Mouse (Mus musculus): ENCODE data around the gene Rubcn. TPM values are rescaled to one million over a fixed set of nuclear protein-coding genes. Genes with fewer than 3 reads are reported as not detected.
"Not testable (repeated sequence)": the region's sequence is repeated elsewhere in the genome, so short reads cannot be mapped to it uniquely, and the experiment has no call there.

Rubcn gene
- total RNA-seq (2017), result 112 and 120 TPM in 2 replicates

GRCm38 (mm10) chr16:32877343-32878156 is at the start of gene Rubcn, which contains the start of gene Fyttd1:
Gene Rubcn (minus strand): TSS chr16:32877766.
Gene Fyttd1 (plus strand): TSS chr16:32877500.
- peak; percentile 88 for ATAC-seq (ENCODE audit: extremely low read depth, insufficient number of reproducible peaks, low FRiP score, poor library complexity, severe bottlenecking)

GRCm38 (mm10) chr16:32927044-32927443 is 49.5 kb upstream of the Rubcn start:
- no peak for ATAC-seq (ENCODE audit: extremely low read depth, insufficient number of reproducible peaks, low FRiP score, poor library complexity, severe bottlenecking)

DNA sequence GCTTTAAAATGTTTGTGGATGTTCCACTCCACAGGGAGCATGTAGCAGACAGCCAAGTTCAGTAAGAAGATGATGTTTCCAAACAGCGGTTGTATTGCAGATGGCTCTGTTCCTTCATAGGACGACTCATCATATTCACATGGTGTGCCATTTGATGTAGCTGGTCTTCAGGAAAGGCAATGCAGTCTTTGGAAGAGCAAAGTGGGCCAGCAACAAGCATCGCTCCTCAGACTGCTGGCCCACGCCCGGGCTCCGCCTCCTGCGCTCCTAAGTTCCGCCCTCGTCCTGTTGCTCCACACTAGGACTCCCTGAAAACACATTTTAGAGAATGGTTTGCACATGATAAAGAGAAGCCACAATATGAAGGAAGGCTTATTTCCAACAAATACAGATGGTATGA is 49.1 kb upstream of the Rubcn start:
- ATAC-seq (ENCODE audit: extremely low read depth, insufficient number of reproducible peaks, low FRiP score, poor library complexity, severe bottlenecking), result not testable (repeated sequence)

- no peak for ATAC-seq (ENCODE audit: extremely low read depth, insufficient number of reproducible peaks, low FRiP score, poor library complexity, severe bottlenecking)
These were observed 37.9 kb upstream of the Rubcn start for GRCm38 (mm10) chr16:32915292-32916068.

DNA sequence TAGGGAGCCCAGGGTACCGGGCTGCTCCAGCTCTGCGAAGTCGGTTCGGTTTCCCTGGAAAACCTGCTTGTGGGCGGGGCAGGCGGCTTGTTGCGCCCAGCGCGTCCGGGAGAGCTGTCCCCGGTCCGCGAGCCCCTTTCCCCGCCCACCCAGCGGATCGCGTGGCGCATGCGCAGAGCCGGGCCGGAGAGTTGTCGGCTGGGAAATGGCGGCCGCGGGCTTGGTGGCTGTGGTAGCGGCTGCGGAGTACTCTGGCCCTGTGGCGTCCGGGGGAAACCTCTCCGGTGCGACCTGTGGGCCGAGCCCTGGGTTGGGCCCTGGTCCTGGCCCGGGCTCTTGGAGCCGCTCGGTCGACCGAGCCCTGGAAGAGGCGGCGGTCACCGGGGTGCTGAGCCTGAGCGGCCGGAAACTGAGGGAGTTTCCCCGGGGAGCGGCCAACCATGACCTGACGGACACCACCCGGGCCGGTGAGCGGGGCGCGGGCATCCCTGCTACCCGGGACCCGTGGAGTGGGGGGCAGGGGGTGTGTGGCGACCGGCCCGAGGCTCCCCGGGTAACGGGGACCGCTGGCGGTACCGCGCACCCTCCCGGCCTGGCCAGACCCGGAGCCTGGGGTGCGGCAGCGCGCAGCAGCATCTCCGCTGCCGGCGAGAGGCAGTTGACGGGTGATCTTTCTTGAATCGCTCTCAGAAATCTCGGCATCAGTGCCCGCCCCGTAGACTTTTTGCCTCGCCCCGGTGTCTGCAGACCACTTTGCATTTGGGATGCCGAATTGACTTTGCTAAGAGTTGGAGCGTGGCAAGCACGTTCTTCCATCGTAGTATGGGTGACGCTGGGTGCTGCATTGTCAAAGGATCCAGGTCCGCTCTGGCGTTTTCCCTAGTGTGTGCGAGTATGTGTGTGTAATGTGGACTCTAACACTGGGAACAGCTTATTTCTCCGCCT is 36.6 kb upstream of the Rubcn start, which contains the start of gene Lrch3:
Gene Lrch3 (plus strand): TSS at position 164 of the 945 bp plus-strand sequence.
- ATAC-seq (ENCODE audit: extremely low read depth, insufficient number of reproducible peaks, low FRiP score, poor library complexity, severe bottlenecking), result peak; percentile 78

GRCm38 (mm10) chr16:32913212-32913611 is 35.6 kb upstream of the Rubcn start:
- no peak for ATAC-seq (ENCODE audit: extremely low read depth, insufficient number of reproducible peaks, low FRiP score, poor library complexity, severe bottlenecking)

GRCm38 (mm10) chr16:32906727-32907126 is 29.2 kb upstream of the Rubcn start:
- no peak for ATAC-seq (ENCODE audit: extremely low read depth, insufficient number of reproducible peaks, low FRiP score, poor library complexity, severe bottlenecking)

- no peak for ATAC-seq (ENCODE audit: extremely low read depth, insufficient number of reproducible peaks, low FRiP score, poor library complexity, severe bottlenecking)
These were observed 28.6 kb upstream of the Rubcn start for GRCm38 (mm10) chr16:32906186-32906585.

GRCm38 (mm10) chr16:32902051-32902428 is 24.5 kb upstream of the Rubcn start:
- ATAC-seq (ENCODE audit: extremely low read depth, insufficient number of reproducible peaks, low FRiP score, poor library complexity, severe bottlenecking), result no peak

DNA sequence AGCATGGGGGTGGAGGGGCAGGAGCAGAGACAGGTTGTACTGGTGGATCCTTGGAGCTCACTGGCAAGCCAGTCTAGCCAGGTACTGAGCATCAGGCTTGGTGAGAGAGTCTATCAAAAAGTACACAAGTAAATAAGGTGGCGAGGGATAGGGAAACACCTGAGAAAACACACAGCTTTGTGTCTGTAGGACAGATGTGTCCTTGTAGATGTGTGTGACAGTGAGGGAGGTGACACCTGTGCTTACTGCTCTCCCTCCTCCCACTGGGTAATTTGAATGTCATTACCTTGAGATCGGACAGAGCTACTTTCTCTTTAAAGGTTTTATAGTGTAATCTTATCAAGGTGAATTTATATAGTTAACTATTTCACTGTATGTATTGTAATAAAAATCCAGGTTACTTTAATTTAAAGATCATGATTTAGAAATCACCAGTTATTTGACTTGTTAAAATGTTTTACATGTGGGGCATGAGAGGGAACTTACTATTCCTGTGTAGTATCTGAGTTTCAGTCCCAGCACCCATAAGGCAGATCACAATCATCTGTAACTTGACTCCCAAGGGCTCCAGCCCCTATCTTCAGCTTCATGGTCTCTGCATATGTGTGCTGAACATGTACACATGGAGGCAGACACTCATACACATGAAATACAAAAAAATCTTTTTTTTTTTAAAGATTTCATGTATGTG is 23.9 kb upstream of the Rubcn start:
- ATAC-seq (ENCODE audit: extremely low read depth, insufficient number of reproducible peaks, low FRiP score, poor library complexity, severe bottlenecking), result no peak

DNA sequence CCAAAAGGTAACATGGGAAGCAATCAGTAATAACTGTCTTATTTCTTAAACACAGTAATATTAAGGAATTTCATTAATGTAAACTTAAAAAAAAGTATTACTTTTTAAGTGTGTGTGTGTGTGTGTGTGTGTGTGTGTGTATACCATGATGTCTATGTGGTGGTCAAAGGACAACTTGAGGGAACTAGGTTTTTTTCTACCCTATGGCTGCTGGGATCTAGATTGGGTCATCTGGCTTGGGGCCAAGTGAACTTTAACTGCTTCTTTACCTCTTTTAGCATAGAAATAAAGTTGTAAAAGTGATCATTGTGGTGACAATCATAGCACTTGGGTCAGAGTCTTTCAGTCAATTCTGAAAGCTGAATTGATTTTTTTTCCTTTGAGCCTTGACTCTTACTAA is 18.6 kb upstream of the Rubcn start:
- no peak for ATAC-seq (ENCODE audit: extremely low read depth, insufficient number of reproducible peaks, low FRiP score, poor library complexity, severe bottlenecking)

GRCm38 (mm10) chr16:32889881-32890280 is 12.3 kb upstream of the Rubcn start:
- ATAC-seq (ENCODE audit: extremely low read depth, insufficient number of reproducible peaks, low FRiP score, poor library complexity, severe bottlenecking), result no peak

DNA sequence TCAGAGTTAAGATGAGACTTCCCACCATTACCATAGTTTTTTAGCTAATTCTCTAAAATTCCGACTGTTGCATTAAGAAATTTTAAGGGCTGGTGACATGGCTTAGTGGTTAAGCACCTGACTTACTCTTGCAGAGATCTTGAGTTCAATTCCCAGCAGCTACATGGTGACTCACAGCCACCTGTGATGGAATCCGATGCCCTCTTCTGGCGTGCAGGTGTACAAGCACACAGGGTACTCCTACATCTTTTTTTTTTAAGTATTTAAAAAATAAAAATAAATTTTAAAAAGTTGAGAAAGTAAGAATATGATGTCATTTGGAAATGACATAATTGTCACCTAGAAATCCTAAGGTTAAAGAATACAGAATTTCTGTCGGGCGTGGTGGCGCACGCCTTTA is 10.4 kb upstream of the Rubcn start:
- ATAC-seq (ENCODE audit: extremely low read depth, insufficient number of reproducible peaks, low FRiP score, poor library complexity, severe bottlenecking), result no peak

DNA sequence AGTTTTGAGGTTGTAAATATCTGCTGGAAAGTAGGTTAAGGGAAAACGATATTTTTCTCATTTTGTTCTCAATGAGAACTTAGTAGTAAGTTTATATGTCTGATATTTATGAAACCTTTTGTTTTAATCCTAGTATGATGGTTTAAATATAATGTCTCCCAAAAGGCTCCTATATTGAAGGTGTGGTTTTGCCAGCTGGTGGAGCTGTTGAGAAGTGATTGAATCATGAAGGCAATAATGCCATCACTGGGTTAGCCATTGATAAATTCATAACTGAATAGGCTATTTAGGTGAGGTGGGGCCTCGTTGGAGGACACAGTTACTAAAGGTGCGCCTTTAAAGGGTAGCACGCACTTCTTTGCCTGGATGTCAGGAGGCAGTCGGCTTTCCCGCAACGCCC is 4.0 kb upstream of the Rubcn start:
- no peak for ATAC-seq (ENCODE audit: extremely low read depth, insufficient number of reproducible peaks, low FRiP score, poor library complexity, severe bottlenecking)

- ATAC-seq (ENCODE audit: extremely low read depth, insufficient number of reproducible peaks, low FRiP score, poor library complexity, severe bottlenecking), result no peak
These were observed 1.7 kb upstream of the Rubcn start for GRCm38 (mm10) chr16:32878972-32879926.

GRCm38 (mm10) chr16:32878157-32878598 is 612 bp upstream of the Rubcn start:
- ATAC-seq (ENCODE audit: extremely low read depth, insufficient number of reproducible peaks, low FRiP score, poor library complexity, severe bottlenecking), result no peak

GRCm38 (mm10) chr16:32876831-32877230 is 735 bp downstream of the Rubcn start:
- no peak for ATAC-seq (ENCODE audit: extremely low read depth, insufficient number of reproducible peaks, low FRiP score, poor library complexity, severe bottlenecking)

All from neutrophil, adult 5-6 weeks (primary cell).